Mouse (Mus musculus): Measurements from ENCODE around the gene Zfp579. TPM values are rescaled to one million over a fixed set of nuclear protein-coding genes. Genes with fewer than 3 reads are reported as not detected.
"Not testable (repeated sequence)": the region's sequence is repeated elsewhere in the genome, so short reads cannot be mapped to it uniquely, and the experiment has no call there.

Gene Zfp579
- polyA plus RNA-seq, 1 experiment from 2014 or later: 4.0 TPM

DNA sequence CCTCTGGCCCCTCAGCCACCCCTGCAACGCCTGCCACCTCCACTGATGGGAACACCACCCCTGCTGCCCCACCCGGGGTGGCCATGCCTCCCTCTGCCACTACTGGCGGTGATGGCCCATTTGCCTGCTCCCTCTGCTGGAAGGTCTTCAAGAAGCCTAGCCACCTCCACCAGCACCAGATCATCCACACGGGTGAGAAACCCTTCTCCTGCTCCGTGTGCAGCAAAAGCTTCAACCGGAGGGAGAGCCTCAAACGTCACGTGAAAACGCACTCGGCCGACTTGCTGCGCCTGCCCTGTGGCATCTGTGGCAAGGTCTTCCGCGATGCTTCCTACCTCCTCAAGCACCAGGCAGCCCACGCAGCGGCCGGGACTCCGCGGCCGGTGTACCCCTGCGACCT, 34.0 kb upstream of the Zfp579 start:
- DNase-seq (no peak), ATAC-seq (ENCODE audit: low read depth) (no peak)
- Histone ChIP-seq H3K4me2 (no peak overlapping the region), H3K9me3 (replicated peaks) (peaks cover 31% of the 10 kb centered on the region), H3K4me1 (replicated peaks) (peaks cover 3% of the 10 kb centered on the region; the same call in 1 of the 2 replicates), H3K36me3 (peaks cover 89% of the 10 kb centered on the region), H3K9ac (no peak overlapping the region), H3K27ac (no peak overlapping the region), H3K27me3 (no peaks in the 10 kb centered on the region), H3K4me3 (replicated peaks) (no peak overlapping the region)
- WGBS (ENCODE audit: insufficient replicate concordance): 91% methylated on average over 21 of the region's 21 CpGs

DNA sequence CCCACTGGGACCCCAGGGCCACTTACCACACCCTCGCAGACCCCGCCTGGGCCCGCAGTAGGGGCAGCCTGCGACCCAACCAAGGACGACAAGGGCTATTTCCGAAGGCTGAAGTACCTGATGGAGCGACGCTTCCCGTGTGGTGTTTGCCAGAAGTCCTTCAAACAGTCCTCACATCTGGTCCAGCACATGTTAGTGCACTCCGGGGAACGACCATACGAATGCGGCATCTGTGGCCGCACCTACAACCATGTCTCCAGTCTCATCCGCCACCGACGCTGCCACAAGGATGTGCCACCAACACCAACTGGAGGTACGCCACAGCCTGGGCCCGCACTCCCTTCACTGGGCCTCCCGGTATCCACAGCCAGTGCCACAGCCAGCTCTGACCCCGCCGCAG, 33.6 kb upstream of the Zfp579 start:
- peaks cover 3% of the 10 kb centered on the region; the same call in 1 of the 2 replicates for H3K4me1 ChIP-seq (replicated peaks)
- H3K4me2 ChIP-seq: no peak overlapping the region
- DNase-seq (no peak), ATAC-seq (ENCODE audit: low read depth) (no peak)
- H3K27me3 ChIP-seq: no peaks in the 10 kb centered on the region
- peaks cover 90% of the 10 kb centered on the region for H3K36me3 ChIP-seq
- H3K27ac ChIP-seq: no peak overlapping the region
- peaks cover 31% of the 10 kb centered on the region for H3K9me3 ChIP-seq (replicated peaks)
- 94% methylated on average over 22 of the region's 22 CpGs for WGBS (ENCODE audit: insufficient replicate concordance)
- H3K4me3 ChIP-seq (replicated peaks): no peak overlapping the region
- no peak overlapping the region for H3K9ac ChIP-seq

DNA sequence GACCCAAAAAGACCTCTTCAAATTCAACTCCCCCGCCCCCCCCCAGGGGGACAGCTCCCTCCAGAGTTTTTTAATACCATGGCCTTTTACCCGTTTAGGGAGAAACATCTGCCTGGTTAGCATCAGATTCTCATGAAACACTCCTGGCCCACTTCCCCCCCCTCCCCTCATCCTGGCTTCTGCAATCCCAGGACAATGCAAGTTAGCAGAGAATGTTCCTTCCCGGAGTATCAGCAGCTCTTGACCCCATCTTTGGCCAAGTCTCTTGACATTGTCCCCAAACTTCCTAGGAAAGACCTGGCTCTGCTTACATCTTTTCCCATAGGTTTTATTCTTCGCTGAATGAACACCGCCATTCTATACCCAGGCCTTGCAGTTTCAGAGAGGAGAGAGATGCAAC, 25.2 kb upstream of the Zfp579 start:
- 47% methylated on average over 5 of the region's 5 CpGs for WGBS (ENCODE audit: insufficient replicate concordance)
- DNase-seq (no peak), ATAC-seq (ENCODE audit: low read depth) (no peak)
- H3K4me1 ChIP-seq (replicated peaks): peaks cover 42% of the 10 kb centered on the region
- peaks cover 60% of the 10 kb centered on the region for H3K36me3 ChIP-seq
- H3K27ac ChIP-seq: peak overlapping the region; percentile 96
- peak overlapping the region; percentile 90 for H3K4me3 ChIP-seq (replicated peaks)
- no peaks in the 10 kb centered on the region for H3K27me3 ChIP-seq
- peaks cover 4% of the 10 kb centered on the region; the same call in 1 of the 2 replicates for H3K9me3 ChIP-seq (replicated peaks)
- H3K4me2 ChIP-seq: peak overlapping the region; percentile 72
- peak overlapping the region; percentile 97 for H3K9ac ChIP-seq

DNA sequence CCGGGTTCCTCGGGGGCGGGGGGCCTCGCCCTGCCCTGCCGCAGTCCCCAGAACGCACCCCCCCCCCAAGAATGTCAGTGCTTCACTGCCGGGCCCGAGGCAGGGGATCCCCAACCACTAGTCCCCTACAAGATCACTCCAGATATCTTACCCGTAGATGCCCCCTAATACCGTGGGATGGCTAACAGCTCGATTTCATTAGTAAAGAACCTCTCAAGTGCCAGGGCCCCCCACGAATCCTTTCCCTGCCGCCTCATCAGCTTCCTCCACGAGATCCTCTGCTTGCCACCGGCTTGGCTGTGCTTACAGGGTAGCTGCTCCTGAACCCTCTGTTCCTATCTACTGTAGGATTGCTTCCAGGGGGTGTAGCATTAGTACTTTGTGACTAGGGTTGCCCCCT, 24.7 kb upstream of the Zfp579 start:
- Histone ChIP-seq H3K27ac (peak overlapping the region; percentile 96), H3K9me3 (replicated peaks) (peaks cover 4% of the 10 kb centered on the region; the same call in 1 of the 2 replicates), H3K27me3 (no peaks in the 10 kb centered on the region), H3K36me3 (peaks cover 57% of the 10 kb centered on the region), H3K4me2 (peak overlapping the region; percentile 72), H3K9ac (peak overlapping the region; percentile 97), H3K4me3 (replicated peaks) (peak overlapping the region; percentile 90), H3K4me1 (replicated peaks) (peaks cover 47% of the 10 kb centered on the region)
- 0% methylated on average over 15 of the region's 15 CpGs for WGBS (ENCODE audit: insufficient replicate concordance)
- peak; percentile 2; the same call in 1 of the 2 replicates for ATAC-seq (ENCODE audit: low read depth)
- no peak for DNase-seq

DNA sequence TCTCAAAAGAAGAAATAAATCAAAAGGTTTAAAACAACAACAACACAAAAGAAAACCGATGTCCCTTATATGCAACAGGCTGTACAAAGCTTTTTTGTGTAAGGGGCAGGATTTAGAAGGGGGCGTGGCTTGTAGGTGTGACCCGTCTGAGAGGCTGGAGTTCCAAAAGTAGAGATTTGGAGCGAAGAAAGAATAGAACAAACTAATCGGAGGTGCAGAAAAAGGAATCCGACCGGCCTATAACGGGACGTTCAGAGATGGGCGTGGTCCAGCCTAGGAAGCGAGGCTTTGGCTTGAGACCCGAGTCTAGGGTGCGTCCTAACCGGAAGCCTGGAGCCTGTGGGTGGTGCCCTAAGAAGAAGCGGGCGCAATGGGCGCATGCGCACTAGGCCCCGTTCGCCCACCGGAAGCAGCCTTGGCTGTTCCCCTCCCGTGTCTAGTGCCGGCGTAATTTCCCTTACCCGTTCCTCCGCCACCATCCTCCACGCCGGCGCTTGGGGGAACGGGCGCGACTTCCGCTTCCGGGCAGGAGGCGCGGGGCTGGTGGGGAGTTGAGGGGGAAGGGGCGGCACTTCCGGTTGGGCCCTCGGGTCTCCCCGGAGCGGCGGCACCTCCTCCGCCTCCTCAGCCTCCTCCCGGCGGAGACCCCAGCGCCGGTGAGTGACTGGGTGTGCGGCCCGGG, 24.2 kb upstream of the Zfp579 start, which contains the start of the genes Zfp865 and Ccdc106:
TSS of gene Zfp865 (plus strand) at position 377 of the 682 bp plus-strand sequence.
TSS of gene Ccdc106 (plus strand) at position 554 of the 682 bp plus-strand sequence.
- H3K4me2 ChIP-seq: peak within 1 kb of the TSS; percentile 72
- H3K4me1 ChIP-seq (replicated peaks): peaks cover 49% of the 10 kb centered on the region
- peaks cover 4% of the 10 kb centered on the region; the same call in 1 of the 2 replicates for H3K9me3 ChIP-seq (replicated peaks)
- peaks cover 51% of the 10 kb centered on the region for H3K36me3 ChIP-seq
- DNase-seq (peak; percentile 98), ATAC-seq (ENCODE audit: low read depth) (peak; percentile 86)
- H3K9ac ChIP-seq: peak within 1 kb of the TSS; percentile 97
- peak within 1 kb of the TSS; percentile 90 for H3K4me3 ChIP-seq (replicated peaks)
- H3K27me3 ChIP-seq: no peaks in the 10 kb centered on the region
- under 1% methylated on average over 49 of the region's 49 CpGs for WGBS (ENCODE audit: insufficient replicate concordance)
- peak within 1 kb of the TSS; percentile 96 for H3K27ac ChIP-seq

DNA sequence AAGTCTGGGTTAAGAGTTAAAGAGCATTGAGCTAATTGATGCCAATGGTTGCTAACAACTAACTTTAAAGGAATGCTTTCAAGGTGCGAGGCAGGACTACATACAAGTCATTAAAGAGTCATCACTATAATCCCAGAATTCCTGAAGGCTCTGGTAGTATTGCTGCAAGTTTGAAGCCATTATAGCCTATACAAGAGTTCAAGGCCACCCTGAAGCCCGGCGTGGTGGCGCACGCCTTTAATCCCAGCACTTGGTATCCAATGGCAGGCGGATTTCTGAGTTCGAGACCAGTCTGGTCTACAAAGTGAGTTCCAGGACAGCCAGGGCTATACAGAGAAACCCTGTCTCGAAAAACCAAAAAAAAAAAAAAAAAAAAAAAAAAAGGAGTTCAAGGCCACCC, 23.6 kb upstream of the Zfp579 start:
- not testable (repeated sequence) for DNase-seq

DNA sequence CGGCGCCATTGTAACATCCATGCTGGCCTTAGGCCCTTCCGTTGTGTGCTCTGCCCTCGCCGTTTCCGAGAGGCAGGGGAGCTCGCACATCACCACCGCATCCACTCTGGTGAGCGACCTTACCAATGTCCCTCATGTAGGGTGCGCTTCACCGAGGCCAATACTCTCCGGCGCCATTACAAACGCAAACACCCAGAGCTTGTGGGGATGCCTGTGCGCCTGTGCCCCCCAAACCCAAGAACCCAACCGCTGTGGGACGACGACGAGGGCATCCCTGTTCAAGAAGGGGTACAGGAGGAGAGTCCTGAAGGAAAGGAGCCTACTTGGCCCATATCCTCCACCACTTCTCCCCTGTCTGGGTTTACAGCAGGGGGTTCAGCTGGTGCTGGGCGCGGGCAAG, 22.0 kb upstream of the Zfp579 start:
- H3K9me3 ChIP-seq (replicated peaks): peaks cover 4% of the 10 kb centered on the region; the same call in 1 of the 2 replicates
- peaks cover 32% of the 10 kb centered on the region for H3K36me3 ChIP-seq
- H3K4me1 ChIP-seq (replicated peaks): peaks cover 60% of the 10 kb centered on the region
- DNase-seq: no peak
- no peak overlapping the region for H3K4me3 ChIP-seq (replicated peaks)
- ATAC-seq (ENCODE audit: low read depth): no peak
- no peak overlapping the region for H3K27ac ChIP-seq
- H3K4me2 ChIP-seq: no peak overlapping the region
- 92% methylated on average over 21 of the region's 21 CpGs for WGBS (ENCODE audit: insufficient replicate concordance)
- no peaks in the 10 kb centered on the region for H3K27me3 ChIP-seq
- H3K9ac ChIP-seq: no peak overlapping the region

More for the DNA sequence above, 23.6 kb upstream of the Zfp579 start:
- Histone ChIP-seq H3K4me2 (peak overlapping the region; percentile 72), H3K36me3 (peaks cover 46% of the 10 kb centered on the region), H3K4me3 (replicated peaks) (peak overlapping the region; percentile 90), H3K4me1 (replicated peaks) (peaks cover 49% of the 10 kb centered on the region), H3K27ac (peak overlapping the region; percentile 96), H3K9ac (peak overlapping the region; percentile 97)
- WGBS (ENCODE audit: insufficient replicate concordance): 25% methylated on average over 8 of the region's 8 CpGs
- H3K27me3 ChIP-seq; H3K9me3 ChIP-seq (replicated peaks); ATAC-seq (ENCODE audit: low read depth): not testable (repeated sequence)

DNA sequence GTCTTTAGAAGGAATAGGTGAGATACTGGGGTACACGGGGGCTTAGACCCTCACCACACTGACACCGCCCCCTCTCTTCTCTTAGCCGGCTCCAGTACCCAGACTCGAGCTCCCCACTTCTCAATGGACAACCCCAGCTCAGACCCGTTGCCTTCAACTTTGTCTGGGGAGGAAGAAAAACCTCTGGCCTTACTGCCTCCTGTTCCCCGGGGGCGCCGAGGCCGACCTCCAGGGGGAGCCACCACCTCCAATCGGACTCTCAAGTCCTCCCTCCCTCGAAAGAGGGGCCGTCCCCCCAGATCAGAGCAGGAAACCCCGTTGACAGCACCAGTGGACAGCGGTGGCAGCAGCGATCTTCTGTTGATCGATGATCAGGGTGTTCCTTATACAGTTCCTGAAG, 21.4 kb upstream of the Zfp579 start:
- Histone ChIP-seq H3K27me3 (no peaks in the 10 kb centered on the region), H3K4me3 (replicated peaks) (no peak overlapping the region), H3K4me2 (no peak overlapping the region), H3K36me3 (peaks cover 32% of the 10 kb centered on the region), H3K9ac (no peak overlapping the region), H3K4me1 (replicated peaks) (peaks cover 59% of the 10 kb centered on the region), H3K27ac (no peak overlapping the region), H3K9me3 (replicated peaks) (peaks cover 4% of the 10 kb centered on the region; the same call in 1 of the 2 replicates)
- WGBS (ENCODE audit: insufficient replicate concordance): 85% methylated on average over 16 of the region's 16 CpGs
- ATAC-seq (ENCODE audit: low read depth): no peak
- no peak for DNase-seq

DNA sequence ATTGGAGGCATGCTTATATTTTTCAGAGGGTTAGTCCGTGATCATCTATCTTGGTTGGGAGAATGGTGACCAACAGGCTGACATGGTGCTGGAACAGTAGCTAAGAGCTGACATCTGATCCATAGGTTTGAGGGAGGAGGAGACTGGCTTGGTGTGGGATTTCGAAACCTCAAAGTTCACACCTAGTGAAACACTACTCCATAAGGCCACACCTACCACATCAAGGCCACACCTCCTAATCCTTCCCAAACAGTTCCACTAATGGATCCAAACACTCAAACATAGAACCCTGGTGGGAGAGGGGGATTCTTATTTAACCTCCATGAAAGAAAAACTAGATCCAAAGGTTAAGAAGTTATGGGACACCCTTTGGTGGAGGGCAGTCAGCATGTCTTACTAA, 21.0 kb upstream of the Zfp579 start:
- ATAC-seq (ENCODE audit: low read depth) (no peak), DNase-seq (no peak)
- Histone ChIP-seq H3K4me2 (no peak overlapping the region), H3K4me3 (replicated peaks) (no peak overlapping the region), H3K9me3 (replicated peaks) (peaks cover 4% of the 10 kb centered on the region; the same call in 1 of the 2 replicates), H3K4me1 (replicated peaks) (peaks cover 55% of the 10 kb centered on the region), H3K27me3 (no peaks in the 10 kb centered on the region), H3K36me3 (peaks cover 32% of the 10 kb centered on the region), H3K27ac (no peak overlapping the region), H3K9ac (no peak overlapping the region)
- WGBS (ENCODE audit: insufficient replicate concordance): 89% methylated on average over 2 of the region's 2 CpGs

DNA sequence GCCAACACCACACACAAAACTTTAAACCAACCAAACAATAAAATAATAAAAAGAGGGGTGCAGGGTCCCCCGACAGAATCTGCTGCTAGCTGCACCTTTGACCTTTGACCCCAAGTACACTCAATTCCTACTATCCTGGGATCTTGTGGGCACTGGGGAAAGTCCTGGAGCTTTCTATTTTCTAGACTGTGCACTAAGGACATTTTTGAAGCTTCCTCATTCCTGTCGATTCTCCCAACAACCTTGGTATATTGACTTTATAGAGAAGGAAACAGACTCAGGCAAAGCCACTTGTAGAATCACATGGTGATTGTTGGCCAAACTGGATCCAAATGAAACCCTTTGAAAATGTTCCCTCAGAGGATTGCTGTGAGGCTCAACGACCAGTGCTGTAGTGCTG, 20.1 kb upstream of the Zfp579 start:
- Histone ChIP-seq H3K27ac (peak overlapping the region; percentile 98), H3K27me3 (no peaks in the 10 kb centered on the region), H3K9ac (peak overlapping the region; percentile 85), H3K4me1 (replicated peaks) (peaks cover 46% of the 10 kb centered on the region), H3K4me2 (peak overlapping the region; percentile 88), H3K9me3 (replicated peaks) (peaks cover 4% of the 10 kb centered on the region; the same call in 1 of the 2 replicates), H3K36me3 (peaks cover 36% of the 10 kb centered on the region), H3K4me3 (replicated peaks) (peak overlapping the region; percentile 80)
- DNase-seq (no peak), ATAC-seq (ENCODE audit: low read depth) (no peak)
- 43% methylated on average over 3 of the region's 3 CpGs for whole genome bisulfite sequencing (ENCODE audit: insufficient replicate concordance)

DNA sequence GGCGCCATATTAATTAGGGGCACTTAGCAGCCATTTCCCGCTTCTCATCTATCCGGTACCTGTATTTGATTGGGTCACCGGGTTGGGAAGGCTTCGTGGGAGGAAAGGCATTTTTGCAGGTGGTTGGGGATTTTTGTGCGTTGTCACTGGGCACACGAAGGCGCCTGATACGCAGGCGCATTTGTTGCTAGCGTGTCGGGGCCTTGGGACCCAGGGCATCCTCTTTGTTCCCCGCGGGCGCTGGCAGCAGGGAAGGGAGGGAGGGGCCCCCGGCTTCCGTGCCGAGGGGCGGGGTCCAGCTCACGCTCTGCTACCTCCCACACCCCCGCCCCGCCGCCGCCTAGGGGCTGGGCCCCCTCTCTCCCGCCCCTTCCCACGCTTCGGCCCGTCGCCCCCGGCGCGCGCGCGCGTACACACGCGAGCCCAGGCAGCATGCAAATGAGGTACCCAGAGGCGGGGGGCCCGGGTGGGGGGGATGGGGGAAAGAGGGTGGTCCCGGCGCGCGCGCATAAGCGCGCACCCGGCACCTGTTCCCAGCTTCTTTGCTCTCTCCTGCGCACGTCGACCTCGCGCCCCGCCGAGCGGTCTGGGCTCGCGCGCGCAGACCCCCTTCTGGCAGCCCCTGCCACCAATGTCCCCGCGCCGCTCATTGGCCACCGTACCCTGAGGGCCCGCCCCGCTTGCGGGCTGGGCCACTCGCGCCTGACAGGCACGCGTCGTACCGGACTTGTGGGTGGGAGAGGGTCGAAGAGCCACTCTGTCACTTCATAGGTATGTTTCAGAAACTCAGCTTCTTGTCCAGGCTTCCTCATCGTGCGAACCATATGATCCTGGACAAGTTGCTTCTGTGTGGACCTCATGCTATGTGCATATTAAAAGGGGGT, 19.4 kb upstream of the Zfp579 start, which contains the start of gene Gm44973:
TSS of gene Gm44973 (plus strand) at position 379 of the 884 bp plus-strand sequence.
- ATAC-seq (ENCODE audit: low read depth): peak; percentile 74
- H3K4me1 ChIP-seq (replicated peaks): peaks cover 41% of the 10 kb centered on the region
- no peaks in the 10 kb centered on the region for H3K27me3 ChIP-seq
- DNase-seq: peak; percentile 85
- peak within 1 kb of the TSS; percentile 85 for H3K9ac ChIP-seq
- peak within 1 kb of the TSS; percentile 98 for H3K27ac ChIP-seq
- H3K36me3 ChIP-seq: peaks cover 43% of the 10 kb centered on the region
- H3K4me2 ChIP-seq: peak within 1 kb of the TSS; percentile 88
- under 1% methylated on average over 71 of the region's 76 CpGs for WGBS (ENCODE audit: insufficient replicate concordance)
- H3K9me3 ChIP-seq (replicated peaks): peaks cover 4% of the 10 kb centered on the region; the same call in 1 of the 2 replicates
- H3K4me3 ChIP-seq (replicated peaks): peak within 1 kb of the TSS; percentile 80
